Mouse (Mus musculus) embryonic fibroblast, embryonic 13.5 days (primary cell): Measurements from ENCODE around the gene Nectin2.

Source experiments
- CTCF ChIP-seq: IDR thresholded peaks from 2 replicates; pipeline ENCODE4 v1.5.1; 2011; ENCODE audit warnings: mild to moderate bottlenecking, control low read depth, low read length, moderate library complexity, borderline replicate concordance; ENCODE audit not compliant: insufficient read depth
- POLR2A ChIP-seq: IDR thresholded peaks from 2 replicates; pipeline ENCODE4 v1.6.1; 2011; ENCODE audit warnings: low read depth, mild to moderate bottlenecking, control low read depth, low read length, moderate library complexity

GRCm38 (mm10) chr7:19682979-19683378 lies 67.3 kb downstream of the Nectin2 start:
- no peak for TF ChIP-seq CTCF
- no peak for TF ChIP-seq POLR2A
